Mouse (Mus musculus) thymus, postnatal 36 days (tissue): ENCODE measurements at regions not wholly inside any gene's neighbourhood (a gene's known extent, or its start where the extent isn't known, plus 50 kb on each side); places are given as distances from the start of the nearest gene placed in this dataset.
"Not testable (repeated sequence)": the region's sequence is repeated elsewhere in the genome, so short reads cannot be mapped to it uniquely, and the experiment has no call there.

Source experiments
- DNase-seq, 2 experiments: peaks; one replicate each; pipeline ENCODE4 v3.0.0; 2022; ENCODE audit warnings: mixed read lengths in 2 of 2

GRCm38 (mm10) chr16:23838696-23839095 lies 52.1 kb downstream of the Sst start:
- DNase-seq, result no peak

- DNase-seq, result no peak
Observed at GRCm38 (mm10) chr16:23838114-23838513, 52.6 kb downstream of the Sst start.

- no peak for DNase-seq
Observed at GRCm38 (mm10) chr16:23834991-23835390, 55.8 kb downstream of the Sst start.

GRCm38 (mm10) chr16:23833603-23834002 lies 57.2 kb downstream of the Sst start:
- DNase-seq, result no peak

GRCm38 (mm10) chr16:23833042-23833423 lies 57.7 kb downstream of the Sst start:
- DNase-seq, result no peak

- no peak for DNase-seq
Observed at GRCm38 (mm10) chr16:23832393-23833041, 58.2 kb downstream of the Sst start.

GRCm38 (mm10) chr16:23825662-23826061 lies 65.1 kb downstream of the Sst start:
- DNase-seq, result no peak

GRCm38 (mm10) chr16:23785216-23785615 lies 105.5 kb downstream of the Sst start:
- DNase-seq, result no peak

GRCm38 (mm10) chr16:23784021-23784897 lies 106.5 kb downstream of the Sst start:
- DNase-seq, result no peak

GRCm38 (mm10) chr16:23780440-23781231 lies 110.1 kb downstream of the Sst start:
- no peak for DNase-seq

GRCm38 (mm10) chr16:23777894-23778293 lies 112.9 kb downstream of the Sst start:
- no peak for DNase-seq

- no peak for DNase-seq
Observed at GRCm38 (mm10) chr16:23777041-23777440, 113.7 kb downstream of the Sst start.

- no peak for DNase-seq
Observed at GRCm38 (mm10) chr16:23776501-23776900, 114.3 kb downstream of the Sst start.

GRCm38 (mm10) chr16:23758136-23758812 lies 132.5 kb downstream of the Sst start:
- no peak for DNase-seq

GRCm38 (mm10) chr16:23737026-23737425 lies 153.7 kb downstream of the Sst start:
- no peak for DNase-seq

- no peak for DNase-seq
Observed at GRCm38 (mm10) chr16:23735722-23736121, 155.0 kb downstream of the Sst start.

GRCm38 (mm10) chr16:23726562-23726961 lies 164.2 kb downstream of the Sst start:
- no peak for DNase-seq

- DNase-seq, result no peak
Observed at GRCm38 (mm10) chr16:23721745-23722144, 169.0 kb downstream of the Sst start.

- DNase-seq, result no peak
Observed at GRCm38 (mm10) chr16:23701156-23701555, 180.5 kb upstream of the Masp1 start.

- DNase-seq, result not testable (repeated sequence)
Observed at GRCm38 (mm10) chr16:23694226-23694625, 173.6 kb upstream of the Masp1 start.

- no peak for DNase-seq
Observed at GRCm38 (mm10) chr16:23690061-23690460, 169.4 kb upstream of the Masp1 start.

- DNase-seq, result no peak
Observed at GRCm38 (mm10) chr16:23686783-23687182, 166.2 kb upstream of the Masp1 start.

- DNase-seq, result no peak
Observed at GRCm38 (mm10) chr16:23680434-23680833, 159.8 kb upstream of the Masp1 start.
